Mouse (Mus musculus) liver, embryonic 12.5 days (tissue): ENCODE measurements at regions not wholly inside any gene's neighbourhood (a gene's known extent, or its start where the extent isn't known, plus 50 kb on each side); places are given as distances from the start of the nearest gene placed in this dataset.

Experiments
- ATAC-seq: fragments of 200-750 bp; cut with Nextera tagmentation; 2 replicates; pipeline ENCODE4 v1.8.0; 2017; ENCODE audit warnings: moderate number of reproducible peaks, mild to moderate bottlenecking, moderate library complexity
- H3K27ac ChIP-seq: fragments of 300-500 bp; sonication (generic); 2 replicates; pipeline ENCODE4 v1.5.1; 2016; ENCODE audit warnings: mild to moderate bottlenecking
- H3K27me3 ChIP-seq: fragments of 300-500 bp; sonication (generic); replicated peaks from 2 replicates; pipeline ENCODE4 v1.6.1; 2016; ENCODE audit warnings: mild to moderate bottlenecking, moderate library complexity
- H3K36me3 ChIP-seq: fragments of 300-500 bp; sonication (generic); 2 replicates; pipeline ENCODE4 v1.6.1; 2016; ENCODE audit warnings: mild to moderate bottlenecking, moderate library complexity
- H3K4me1 ChIP-seq: fragments of 300-500 bp; sonication (generic); 2 replicates; pipeline ENCODE4 v1.6.1; 2016
- H3K4me2 ChIP-seq: fragments of 300-500 bp; sonication (generic); 2 replicates; pipeline ENCODE4 v1.6.1; 2016; ENCODE audit warnings: mild to moderate bottlenecking, moderate library complexity
- H3K4me3 ChIP-seq: fragments of 300-500 bp; sonication (generic); 2 replicates; pipeline ENCODE4 v1.5.1; 2016; ENCODE audit warnings: mild to moderate bottlenecking, moderate library complexity
- H3K9ac ChIP-seq: fragments of 300-500 bp; sonication (generic); 2 replicates; pipeline ENCODE4 v1.6.1; 2016; ENCODE audit warnings: mild to moderate bottlenecking, moderate library complexity
- H3K9me3 ChIP-seq: fragments of 300-500 bp; sonication (generic); replicated peaks from 2 replicates; pipeline ENCODE4 v1.6.1; 2016; ENCODE audit warnings: mild to moderate bottlenecking, moderate library complexity
- WGBS: fragments of 180-500 bp; shearing (Covaris S2); methylation state at CpG from one replicate; pipeline ENCODE4 v1.1.7; 2016; ENCODE audit not compliant: insufficient replicate concordance; 5-methylcytosine and 5-hydroxymethylcytosine counted together

DNA sequence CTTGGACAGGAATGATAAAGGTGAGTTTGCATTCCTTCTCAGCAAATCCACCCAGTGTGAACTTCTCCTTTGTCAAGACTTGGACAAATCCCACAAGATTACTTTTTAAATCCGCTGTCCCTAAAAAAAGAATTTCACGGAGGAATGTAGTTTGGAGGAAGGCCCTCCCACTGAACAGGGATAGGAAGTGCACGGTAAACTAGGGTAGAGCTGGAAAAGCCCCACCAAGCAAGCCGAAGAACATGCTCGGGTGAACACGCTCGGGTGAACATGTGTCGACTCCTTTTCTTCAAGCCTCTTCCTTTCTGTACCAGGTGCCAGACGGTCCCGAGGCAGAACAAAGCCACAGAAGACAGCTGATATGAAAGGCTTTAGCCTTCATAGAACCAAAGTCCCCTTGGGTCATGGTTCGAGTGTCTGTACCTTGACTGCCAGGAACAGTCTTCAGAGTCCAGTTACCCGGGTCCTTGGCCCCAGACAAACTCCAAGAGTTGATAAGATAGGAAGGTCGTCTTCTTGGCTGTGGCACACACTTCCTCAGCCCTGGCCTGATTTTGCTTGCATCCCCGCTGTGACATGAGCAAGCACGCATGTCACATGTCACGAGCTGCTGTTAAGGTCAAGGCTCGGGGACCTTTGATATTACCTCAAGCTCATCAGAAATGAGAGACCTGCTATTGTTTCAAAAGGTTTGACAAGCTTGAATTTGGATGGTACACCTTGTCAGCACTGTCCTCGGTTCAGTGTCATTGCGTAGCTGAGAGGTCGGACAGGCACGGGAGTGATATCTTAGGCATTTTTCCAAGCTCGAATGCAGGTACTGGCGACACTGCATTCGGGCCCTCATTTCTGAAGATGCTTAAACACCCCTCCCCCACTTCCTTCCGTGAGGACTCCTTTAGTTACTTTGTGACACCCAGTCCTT is 51.5 kb upstream of the Ryk start:
- Histone ChIP-seq H3K4me3 (no peak overlapping the region), H3K27me3 (peaks cover 10% of the 10 kb centered on the region), H3K9ac (no peak overlapping the region), H3K27ac (no peak overlapping the region), H3K9me3 (no peaks in the 10 kb centered on the region), H3K4me1 (peaks cover 7% of the 10 kb centered on the region; the same call in 1 of the 2 replicates), H3K4me2 (no peak overlapping the region), H3K36me3 (no peaks in the 10 kb centered on the region)
- no peak for ATAC-seq
- WGBS: 48% methylated on average over 25 of the region's 25 CpGs

GRCm38 (mm10) chr9:102784329-102785026 is 50.2 kb upstream of the Ryk start:
- no peak for ATAC-seq
- 10% methylated on average over 10 of the region's 10 CpGs for WGBS
- 0 out of 2 replicates have a peak overlapping the region, but pooled peaks have one; percentile 24 for H3K4me2 ChIP-seq

More at GRCm38 (mm10) chr9:102784329-102785026, 50.2 kb upstream of the Ryk start:
- H3K27me3 ChIP-seq: peaks cover 10% of the 10 kb centered on the region
- H3K27ac ChIP-seq: no peak overlapping the region
- no peaks in the 10 kb centered on the region for H3K9me3 ChIP-seq
- H3K4me1 ChIP-seq: peaks cover 1% of the 10 kb centered on the region; the same call in 1 of the 2 replicates
- no peak overlapping the region for H3K4me3 ChIP-seq
- no peaks in the 10 kb centered on the region for H3K36me3 ChIP-seq
- no peak overlapping the region for H3K9ac ChIP-seq
